Mouse (Mus musculus): Measurements from ENCODE around the gene Pou6f2. TPM values are rescaled to one million over a fixed set of nuclear protein-coding genes. Genes with fewer than 3 reads are reported as not detected.

The Pou6f2 gene
- total RNA-seq, 2 experiments from 2014 or later: 2.9 to 3.3 TPM

DNA sequence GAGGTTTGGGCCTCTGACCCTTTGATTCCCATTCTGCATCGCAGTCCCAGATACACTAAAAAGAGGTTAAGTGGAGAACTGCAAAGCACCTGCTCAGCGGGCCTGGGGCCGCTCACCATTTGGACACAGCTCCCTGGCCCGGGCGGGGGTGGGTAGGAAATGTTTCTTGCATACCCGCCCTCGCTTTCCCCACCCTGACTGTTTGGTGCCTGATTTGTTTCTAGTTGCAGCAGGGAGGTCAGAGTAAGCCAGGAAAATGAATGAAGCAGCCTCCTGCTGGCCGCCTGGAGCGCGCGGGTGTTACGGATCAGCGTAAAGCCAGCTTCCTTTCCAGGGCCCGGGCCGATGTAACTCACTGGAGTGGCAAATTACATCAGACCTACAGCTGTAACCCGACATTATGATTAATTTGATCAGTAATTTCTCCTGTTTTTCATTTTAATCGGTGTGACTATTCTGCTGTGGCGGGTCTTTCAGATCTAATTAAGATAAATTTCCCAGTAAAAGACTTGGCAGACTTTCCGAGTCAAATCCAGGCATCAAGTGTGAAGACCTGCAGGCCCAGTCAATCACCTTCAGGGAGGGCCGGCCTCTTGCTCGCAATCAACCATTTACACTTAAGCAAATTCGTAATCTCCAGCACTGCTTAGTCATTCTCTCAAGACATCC lies 178.8 kb downstream of the Pou6f2 start:
- peak; percentile 7 to 19 for DNase-seq (ENCODE audit: low spot score in 2 of 2)

DNA sequence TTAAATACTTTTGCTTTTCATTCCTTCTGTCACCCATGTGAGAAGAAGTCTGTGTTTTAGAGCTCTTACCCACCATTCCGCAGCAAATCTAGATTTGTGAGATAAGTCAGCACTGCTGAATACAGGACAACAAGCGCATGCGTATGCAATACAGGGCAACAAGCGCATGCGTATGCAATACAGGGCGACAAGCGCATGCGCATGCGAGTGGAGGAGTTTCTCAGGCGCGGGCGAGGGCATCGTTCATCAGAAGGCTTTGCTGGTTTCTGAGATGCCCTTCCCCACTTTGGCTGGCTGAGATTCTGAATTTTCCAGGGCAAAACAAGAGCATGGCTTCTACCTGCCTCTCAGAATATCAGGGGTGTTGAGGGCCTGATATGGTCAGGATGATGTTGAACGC lies 186.2 kb downstream of the Pou6f2 start:
- DNase-seq (ENCODE audit: low spot score in 2 of 2): no peak

DNA sequence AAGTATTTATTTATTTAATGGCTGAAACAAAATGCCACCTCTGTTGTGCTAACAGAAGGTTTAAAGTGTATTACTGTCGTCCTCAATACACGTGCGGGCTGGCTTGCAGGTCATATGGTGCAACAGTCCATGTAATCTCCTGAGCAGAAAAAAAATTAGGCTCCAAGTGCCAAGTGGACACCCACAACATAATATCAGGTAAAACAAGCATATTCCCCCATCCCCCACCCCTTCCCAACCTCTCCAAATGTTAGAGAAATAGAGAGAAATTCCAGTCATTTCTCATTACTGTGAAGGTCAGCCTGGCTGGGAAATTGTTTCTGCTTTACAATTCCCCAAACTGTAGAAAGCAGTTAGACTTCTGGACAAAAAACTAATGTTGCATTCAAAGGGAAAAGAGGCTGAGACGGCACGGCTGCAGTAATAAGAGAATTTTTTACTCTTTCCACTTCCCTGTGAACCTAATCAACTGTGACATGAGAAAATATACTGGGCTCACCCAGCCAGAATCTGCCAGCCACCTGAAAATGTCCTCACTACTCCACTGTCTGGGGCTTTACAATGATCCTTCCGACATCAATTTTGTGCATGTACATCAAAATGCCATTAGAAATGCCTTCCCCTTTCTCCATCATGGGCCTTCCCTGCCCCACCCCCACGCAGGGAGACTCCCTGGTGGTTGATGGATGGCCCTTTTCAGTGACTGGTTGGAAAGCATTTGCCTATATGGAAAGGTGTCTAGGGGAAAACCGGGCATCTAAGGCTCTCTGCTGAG lies 192.8 kb downstream of the Pou6f2 start:
- no peak for DNase-seq (ENCODE audit: low spot score in 2 of 2)

DNA sequence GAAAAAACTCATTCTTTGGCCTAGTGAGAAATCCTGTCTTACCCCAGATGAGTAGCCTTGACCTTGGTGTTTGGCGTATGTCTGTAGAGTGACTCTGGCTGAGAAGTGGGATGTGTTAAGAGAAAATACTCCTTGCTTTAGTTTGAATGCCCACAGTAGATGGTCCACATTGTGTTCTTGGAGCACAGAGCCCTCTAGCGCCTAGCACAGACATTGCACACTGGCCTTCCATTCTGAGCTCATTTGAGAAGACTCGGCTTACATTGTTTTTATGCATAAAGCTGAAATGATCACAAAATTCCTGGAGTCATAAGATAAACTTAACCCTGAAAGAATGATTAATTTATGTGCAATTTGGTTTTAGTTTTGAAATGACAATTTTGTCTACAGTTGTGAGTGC lies 223.5 kb downstream of the Pou6f2 start:
- DNase-seq (ENCODE audit: low spot score in 2 of 2): peak in 1 of 2 experiments; percentile 22

DNA sequence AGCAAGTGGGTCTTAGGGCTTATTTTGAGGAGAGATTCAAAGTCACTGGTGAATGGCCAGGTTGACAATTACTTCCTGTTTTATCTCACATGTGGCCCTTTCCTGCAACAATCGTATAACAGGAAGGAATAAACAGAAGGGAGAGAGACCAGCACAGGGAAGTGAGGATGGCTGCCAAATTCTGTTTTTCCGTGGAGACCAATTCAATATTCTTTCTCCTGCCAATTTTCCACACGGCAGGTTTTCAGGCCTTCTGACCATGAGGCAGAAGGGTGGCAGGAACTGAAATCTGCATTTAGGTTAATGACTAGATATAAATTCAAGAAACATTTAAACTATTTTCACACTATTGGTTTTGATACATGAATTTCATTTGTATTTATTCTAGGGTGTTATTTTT lies 224.5 kb downstream of the Pou6f2 start:
- DNase-seq (ENCODE audit: low spot score in 2 of 2): peak in 1 of 2 experiments; percentile 12

DNA sequence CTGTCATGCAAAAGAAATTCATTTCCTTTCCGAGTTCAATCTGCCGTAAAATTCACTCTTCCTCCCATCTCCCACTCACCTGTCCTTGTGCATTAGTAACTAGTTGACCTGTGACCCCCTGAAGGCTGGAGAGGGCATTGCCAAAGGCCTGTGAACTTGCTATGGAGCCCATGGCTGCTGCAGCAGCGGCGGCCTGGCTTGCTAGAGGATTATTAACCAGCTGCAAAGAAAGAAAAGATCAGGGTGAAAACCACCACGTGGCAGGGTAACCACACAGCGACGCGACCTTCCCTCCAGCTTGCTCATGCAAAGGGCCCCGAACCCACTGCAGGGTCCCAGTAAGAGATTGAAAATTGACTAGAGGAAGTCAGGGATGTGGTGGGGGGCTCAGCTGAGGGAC lies 225.2 kb downstream of the Pou6f2 start:
- DNase-seq (ENCODE audit: low spot score in 2 of 2): no peak

DNA sequence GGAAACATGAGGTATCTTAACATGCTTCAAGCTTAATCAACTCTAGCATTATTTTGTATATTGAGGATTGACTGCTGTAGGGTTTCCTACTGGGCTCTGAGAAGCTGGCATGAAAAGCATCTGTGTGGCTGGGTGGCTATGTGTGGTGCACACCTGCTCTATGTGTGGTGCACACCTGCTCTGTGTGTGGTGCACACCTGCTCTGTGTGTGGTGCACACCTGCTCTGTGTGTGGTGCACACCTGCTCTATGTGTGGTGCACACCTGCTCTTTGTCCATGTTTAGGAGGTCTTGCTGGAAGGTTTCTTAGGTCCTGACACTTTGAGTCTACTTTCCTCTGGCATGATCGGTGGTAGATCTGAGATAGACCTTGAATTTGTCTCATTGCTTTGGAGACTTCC lies 233.3 kb downstream of the Pou6f2 start:
- DNase-seq (ENCODE audit: low spot score in 2 of 2): no peak

DNA sequence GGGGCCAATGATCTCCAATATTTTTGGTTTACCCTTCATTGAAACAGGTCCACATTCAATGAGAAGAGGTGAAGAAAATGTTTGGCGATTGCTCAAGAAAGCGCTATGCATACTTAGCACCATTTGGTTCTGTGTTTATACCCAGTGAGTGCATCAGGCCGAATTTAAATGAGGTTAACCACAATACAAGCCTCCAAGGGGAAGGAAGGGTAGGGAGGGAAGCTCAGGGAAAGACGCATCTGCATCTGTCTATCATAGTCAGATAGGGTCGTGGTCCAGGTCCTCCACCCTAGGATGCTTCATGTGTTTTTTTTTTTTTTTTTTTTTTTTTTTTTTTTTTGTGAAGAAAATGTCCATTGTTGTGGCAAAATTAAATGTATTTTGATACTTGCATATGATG lies 236.9 kb downstream of the Pou6f2 start:
- no peak for DNase-seq (ENCODE audit: low spot score in 2 of 2)

DNA sequence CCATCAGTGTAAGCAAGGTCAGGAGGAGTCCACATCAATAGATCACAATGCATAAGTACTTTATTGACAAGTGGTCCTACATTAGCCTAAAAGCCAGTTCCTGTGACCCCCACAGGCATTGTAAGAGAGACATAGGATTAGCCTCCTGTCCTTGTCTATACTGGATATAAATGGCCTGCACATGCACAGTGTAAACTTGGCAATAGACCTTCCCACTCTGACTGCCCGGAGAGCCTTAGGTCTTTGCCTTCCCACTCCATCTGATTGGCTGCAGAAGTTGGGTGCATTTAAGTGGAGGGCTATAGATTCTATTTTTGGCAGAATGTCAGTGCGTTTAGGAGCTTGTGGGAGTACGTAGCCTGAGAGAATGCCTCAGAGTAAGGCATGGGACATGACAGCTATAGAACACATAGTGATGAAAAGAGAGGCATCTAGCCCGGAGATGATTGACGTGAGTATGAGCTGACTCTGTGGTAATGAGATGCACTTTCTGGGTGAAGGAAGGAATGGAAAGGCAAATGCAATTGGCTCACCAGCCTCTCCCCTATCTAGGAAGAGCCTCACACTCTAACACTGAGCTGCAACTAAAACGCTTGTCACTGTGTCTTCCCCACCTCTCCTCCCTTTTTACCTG lies 243.4 kb downstream of the Pou6f2 start:
- no peak for DNase-seq (ENCODE audit: low spot score in 2 of 2)

DNA sequence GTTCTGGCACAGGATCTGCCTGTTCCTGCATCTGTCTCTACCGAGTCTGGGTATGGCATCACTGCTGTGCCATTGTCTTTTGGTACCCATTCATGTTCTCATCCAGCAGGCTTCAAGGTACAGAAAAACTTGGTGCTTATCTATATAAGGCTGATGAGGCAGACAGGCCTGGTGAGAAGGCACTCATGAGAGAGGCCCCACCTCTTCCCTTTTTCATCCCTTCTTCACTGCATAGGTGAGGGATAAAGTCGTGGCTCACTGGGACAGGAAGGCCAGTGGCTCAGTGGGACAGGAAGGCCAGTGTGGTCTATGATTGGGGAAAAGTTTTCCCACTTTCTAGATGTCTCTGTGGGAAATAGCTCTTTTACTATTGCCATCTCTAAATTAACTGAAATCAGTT lies 263.8 kb downstream of the Pou6f2 start:
- no peak for DNase-seq (ENCODE audit: low spot score in 2 of 2)

DNA sequence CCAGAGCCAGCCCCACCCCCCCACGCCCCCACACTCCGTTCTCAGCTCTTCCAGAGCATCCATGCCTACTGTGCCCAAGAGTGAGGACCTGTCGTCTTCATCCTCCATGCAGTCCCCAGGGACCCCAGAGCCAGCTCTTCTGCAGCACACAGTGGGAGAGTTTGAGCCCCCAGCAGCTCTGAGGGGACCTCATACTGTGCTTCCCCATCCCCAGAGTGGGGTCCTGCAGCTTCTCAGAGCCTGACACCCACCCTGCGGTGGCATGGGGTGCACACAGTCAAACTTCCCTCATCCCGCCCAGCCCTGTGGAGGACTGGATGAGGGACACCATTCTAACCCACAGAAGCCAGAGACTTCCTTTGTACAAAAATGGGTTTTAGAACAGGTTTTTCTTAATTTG lies 264.3 kb downstream of the Pou6f2 start:
- no peak for DNase-seq (ENCODE audit: low spot score in 2 of 2)

DNA sequence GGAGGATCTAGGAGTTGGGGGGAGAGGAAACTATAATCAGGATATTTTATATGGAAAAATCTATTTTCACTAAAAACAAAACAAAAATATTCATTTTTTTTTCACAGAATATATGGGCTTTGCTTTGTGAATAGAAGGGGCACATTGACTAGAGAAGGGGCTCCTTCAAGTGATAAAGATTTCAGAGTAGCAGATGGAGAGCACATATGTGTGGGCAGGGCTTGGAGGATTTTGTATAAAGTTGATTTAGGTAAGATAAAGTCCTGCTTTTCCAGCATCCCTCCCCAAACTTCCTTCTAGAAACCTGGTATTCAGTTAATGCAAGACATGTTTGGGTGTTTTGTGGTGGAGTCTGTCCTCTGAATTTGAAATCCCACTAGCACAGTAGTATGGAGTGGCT lies 266.2 kb downstream of the Pou6f2 start:
- no peak for DNase-seq (ENCODE audit: low spot score in 2 of 2)

DNA sequence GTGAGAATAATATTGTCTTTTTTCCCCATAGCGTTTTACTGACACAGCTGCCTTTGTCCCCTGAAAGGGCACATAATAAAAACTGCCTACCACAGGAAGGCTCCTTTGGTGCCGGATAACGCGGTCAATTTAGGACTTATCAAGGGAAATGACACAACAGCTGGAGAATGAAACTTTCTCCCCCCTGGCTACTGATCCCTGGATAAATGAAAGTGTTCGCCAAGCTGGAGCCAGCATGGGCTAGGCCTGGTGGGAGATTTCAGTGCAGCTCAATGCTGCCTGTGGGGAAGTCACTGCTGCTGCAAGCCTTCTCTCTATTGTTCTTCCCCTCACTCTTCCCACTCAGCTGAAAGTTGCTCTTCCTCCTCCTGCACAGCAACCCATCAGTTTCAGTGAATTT lies 267.8 kb downstream of the Pou6f2 start:
- no peak for DNase-seq (ENCODE audit: low spot score in 2 of 2)

DNA sequence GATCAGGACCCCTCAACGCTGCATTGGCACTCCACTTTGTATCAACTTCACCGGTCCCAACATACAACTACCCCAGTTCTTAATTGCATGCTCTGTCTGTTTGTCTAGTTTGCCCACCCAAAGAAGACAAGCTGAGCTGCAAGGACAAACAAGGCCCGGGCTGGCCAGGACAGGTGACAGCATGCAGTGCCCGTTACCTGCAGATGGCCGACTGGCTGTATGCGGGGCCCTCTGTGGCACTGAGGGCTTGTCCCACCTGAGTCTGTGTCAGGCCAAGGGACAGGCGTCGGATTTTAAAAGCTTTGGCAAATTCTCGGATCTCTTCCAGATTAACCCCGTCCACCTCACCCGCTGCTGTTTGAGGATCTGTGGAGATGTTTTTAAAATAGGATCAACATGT lies 268.7 kb downstream of the Pou6f2 start:
- DNase-seq (ENCODE audit: low spot score in 2 of 2): no peak

DNA sequence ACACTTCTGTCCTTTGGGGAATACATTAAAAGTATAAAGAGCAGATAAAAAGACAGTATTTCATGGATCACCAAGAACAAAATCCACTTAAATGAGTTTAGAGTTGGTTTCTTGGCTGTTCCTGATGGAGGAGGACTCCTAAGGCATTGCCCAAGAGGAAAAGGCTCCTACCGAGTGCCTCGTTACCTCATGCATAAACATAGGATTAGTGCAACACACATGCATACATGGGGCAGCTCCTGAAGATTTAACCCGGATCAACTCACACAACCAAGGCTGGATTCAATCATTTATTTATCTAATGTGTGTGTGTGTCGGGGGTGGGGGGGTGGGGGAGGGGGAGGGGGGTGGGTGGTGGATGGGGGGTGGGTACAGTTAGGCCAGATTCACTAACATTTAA lies 269.4 kb downstream of the Pou6f2 start:
- no peak for DNase-seq (ENCODE audit: low spot score in 2 of 2)

DNA sequence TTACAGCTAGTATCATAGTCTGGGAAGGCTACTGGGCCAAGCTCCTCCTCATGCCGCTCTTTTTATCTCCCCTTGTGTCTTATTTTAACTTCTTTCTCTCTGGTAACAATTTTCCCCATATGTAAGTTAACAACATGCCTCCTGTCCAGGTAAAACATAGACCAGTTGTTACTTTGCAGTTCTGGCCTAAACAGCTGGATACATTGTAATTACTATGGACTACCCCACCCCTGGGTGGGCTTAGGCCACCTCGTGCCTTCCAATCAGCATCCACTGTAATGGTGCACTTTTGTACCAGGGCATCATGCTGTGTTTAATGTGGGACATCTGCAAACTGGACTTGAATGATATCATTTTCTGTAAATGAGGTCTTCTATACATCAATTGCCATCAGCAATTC lies 271.4 kb downstream of the Pou6f2 start:
- DNase-seq (ENCODE audit: low spot score in 2 of 2): no peak

DNA sequence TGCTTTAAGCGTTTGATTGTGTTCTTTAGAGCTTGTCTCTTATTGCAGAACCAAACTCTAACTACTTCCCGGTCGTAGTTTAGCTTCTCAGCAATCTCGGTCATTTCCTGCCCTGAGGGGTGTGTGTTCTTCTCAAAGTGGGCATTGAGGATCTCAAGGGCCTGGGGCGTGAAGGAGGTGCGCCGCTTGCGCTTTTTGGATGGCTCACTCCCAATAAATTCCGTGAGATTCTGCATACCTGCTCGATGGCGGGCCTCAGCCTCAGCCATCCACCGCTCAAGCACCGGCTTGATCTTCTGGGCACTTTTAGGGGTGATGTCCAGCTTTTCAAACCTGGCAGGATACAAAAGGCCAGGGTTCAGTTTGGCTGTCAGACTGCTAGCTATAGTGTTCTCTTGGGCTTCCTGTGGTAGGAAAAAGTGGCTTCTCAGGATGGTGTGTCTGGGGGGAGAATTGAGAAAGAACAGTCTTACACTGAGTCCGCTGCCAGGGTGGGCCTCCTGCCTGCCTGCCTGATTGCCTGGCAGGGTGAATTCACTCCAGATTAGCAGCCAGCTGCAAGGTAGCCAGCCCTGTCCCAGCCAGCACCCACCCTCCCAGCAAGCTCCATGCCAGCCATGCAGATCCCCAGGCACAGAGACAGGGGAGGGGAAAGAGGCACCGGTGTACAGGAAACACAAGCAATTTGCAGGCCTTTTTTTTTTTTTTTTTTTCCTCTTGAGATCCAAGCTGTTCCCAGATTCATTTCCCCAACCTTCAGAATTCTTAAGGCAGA lies 272.1 kb downstream of the Pou6f2 start:
- DNase-seq (ENCODE audit: low spot score in 2 of 2): peak; percentile 60 to 80

DNA sequence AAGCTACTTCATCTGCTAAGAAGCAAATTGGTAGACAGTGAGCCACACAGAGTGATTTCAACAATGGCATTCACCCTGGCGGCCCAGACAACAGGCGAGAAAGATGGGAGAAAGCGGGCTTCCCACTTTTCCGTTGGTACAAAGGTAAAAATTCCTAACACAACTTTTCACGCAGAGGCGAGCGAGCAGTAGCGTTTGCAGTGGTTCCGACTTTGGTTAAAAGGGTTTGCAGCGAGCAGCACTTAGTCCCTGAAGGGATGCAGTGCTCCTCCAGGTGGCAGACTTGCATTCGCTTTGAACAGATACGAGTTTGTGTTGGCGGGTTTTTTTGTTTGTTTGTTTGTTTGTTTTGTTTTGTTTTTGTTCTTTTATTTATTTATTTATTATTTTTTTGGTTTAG lies 273.1 kb downstream of the Pou6f2 start:
- DNase-seq (ENCODE audit: low spot score in 2 of 2): peak; percentile 56 to 61

DNA sequence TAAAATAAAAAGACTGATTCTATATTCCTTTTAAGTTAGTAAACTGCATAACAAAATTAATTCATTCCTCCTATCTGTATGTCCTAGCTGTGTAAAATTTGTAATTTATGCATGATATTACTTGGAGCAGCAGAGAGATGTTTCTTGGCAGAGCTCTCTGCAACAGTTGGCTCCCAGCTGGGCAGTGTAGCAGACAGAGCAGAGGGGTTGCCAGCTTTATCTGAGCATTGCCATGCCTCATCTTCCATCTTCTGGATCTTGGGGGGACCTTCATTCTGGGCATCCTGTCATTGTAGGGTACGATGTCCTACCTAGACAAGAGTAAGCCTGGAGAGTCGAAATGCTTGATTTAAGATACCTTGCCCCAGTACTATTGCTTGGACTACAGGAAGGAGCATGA lies 277.1 kb downstream of the Pou6f2 start:
- DNase-seq (ENCODE audit: low spot score in 2 of 2): no peak

DNA sequence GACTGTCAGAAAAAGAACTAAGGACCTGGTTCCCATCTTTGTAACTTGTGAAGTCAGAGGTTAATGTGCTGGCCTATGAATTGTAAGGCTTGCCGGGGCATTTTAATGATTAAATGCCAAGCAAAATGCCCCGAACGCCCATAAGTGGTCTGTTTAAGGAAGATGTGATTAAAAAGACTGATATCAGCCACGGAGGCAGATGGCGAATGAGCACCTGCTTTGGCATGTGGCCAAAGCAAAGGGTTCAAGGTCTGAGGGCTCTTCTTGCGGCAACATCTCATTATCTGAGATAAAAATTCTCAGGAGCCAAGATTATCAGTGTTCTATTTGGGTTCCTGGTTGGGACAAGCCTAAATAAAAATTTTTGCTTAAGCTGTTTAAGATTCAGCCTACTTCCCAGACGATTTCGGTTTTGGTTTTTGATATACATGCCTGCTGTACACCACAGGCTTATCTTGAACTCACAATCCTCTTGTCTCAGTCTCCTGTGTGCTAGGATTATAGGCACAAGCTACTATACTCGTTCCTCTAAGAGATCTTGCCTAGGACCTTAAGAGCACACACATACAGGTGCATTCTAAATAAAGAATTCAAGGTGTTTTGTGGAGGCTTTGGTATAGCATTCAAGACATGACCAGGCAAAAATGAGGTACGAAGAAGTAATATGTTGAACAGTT lies 315.9 kb downstream of the Pou6f2 start:
- DNase-seq (ENCODE audit: low spot score in 2 of 2): no peak

Measured in layer of hippocampus, postnatal 14 days (tissue).